Mouse (Mus musculus): ENCODE data around the gene Tsc22d1. TPM values are rescaled to one million over a fixed set of nuclear protein-coding genes. Genes with fewer than 3 reads are reported as not detected.

Gene Tsc22d1
- polyA plus RNA-seq (2015; fragmentation: Illumina TruSeq; extraction: RNeasy Lipid Tissue Mini Kit (QIAGEN cat#74804); ENCODE audit: insufficient read depth, low read depth, low replicate concordance), result 83.5 TPM

GRCm38 (mm10) chr14:76414862-76415780 is at the start of gene Tsc22d1:
TSS of gene Tsc22d1 (plus strand) at chr14:76414961.

GRCm38 (mm10) chr14:76556852-76557208 is 142.1 kb downstream of the Tsc22d1 start, which contains the start of gene Serp2:
TSS of gene Serp2 (minus strand) at chr14:76556889.

Other genes starting within 250 kb of the Tsc22d1 start
- gene Serp2, start 141.9 kb downstream of the Tsc22d1 start, polyA plus RNA-seq (2015; fragmentation: Illumina TruSeq; extraction: RNeasy Lipid Tissue Mini Kit (QIAGEN cat#74804); ENCODE audit: insufficient read depth, low read depth, low replicate concordance), result 1.6 TPM

Measured in pancreas, adult 10 weeks (tissue).